Mouse (Mus musculus): ENCODE results near the gene Dusp15.

GRCm38 (mm10) chr2:152965555-152965954, 14.1 kb upstream of the Dusp15 start:
- TF ChIP-seq CTCF (IDR thresholded peaks at IDR 0.05; ENCODE audit: low read depth, low read length) = no peak
- no peak for TF ChIP-seq POLR2A (IDR thresholded peaks at IDR 0.05; ENCODE audit: extremely low read depth, insufficient read depth, low read length)
